Mouse (Mus musculus) hindbrain, embryonic 13.5 days (tissue): ENCODE measurements at regions not wholly inside any gene's neighbourhood (a gene's known extent, or its start where the extent isn't known, plus 50 kb on each side); places are given as distances from the start of the nearest gene placed in this dataset.

Experiments used
- ATAC-seq: fragments of 200-750 bp; cut with Nextera tagmentation; 2 replicates; pipeline ENCODE4 v1.8.0; 2017; ENCODE audit warnings: moderate TSS enrichment; ENCODE audit not compliant: low FRiP score
- H3K27ac ChIP-seq: fragments of 300-500 bp; sonication (generic); 2 replicates; pipeline ENCODE4 v1.5.1; 2015; ENCODE audit warnings: inconsistent platforms, mild to moderate bottlenecking, moderate library complexity
- H3K27me3 ChIP-seq: fragments of 300-500 bp; sonication (generic); 2 replicates; pipeline ENCODE4 v1.6.1; 2015; ENCODE audit warnings: mild to moderate bottlenecking, inconsistent platforms
- H3K36me3 ChIP-seq: fragments of 300-500 bp; sonication (generic); 2 replicates; pipeline ENCODE4 v1.6.1; 2015; ENCODE audit warnings: mild to moderate bottlenecking, inconsistent platforms
- H3K4me1 ChIP-seq: fragments of 300-500 bp; sonication (generic); replicated peaks from 2 replicates; pipeline ENCODE4 v1.6.1; 2015; ENCODE audit warnings: inconsistent platforms
- H3K4me2 ChIP-seq: fragments of 300-500 bp; sonication (generic); 2 replicates; pipeline ENCODE4 v1.6.1; 2015; ENCODE audit warnings: inconsistent platforms, mild to moderate bottlenecking, moderate library complexity
- H3K4me3 ChIP-seq: fragments of 300-500 bp; sonication (generic); 2 replicates; pipeline ENCODE4 v1.5.1; 2015; ENCODE audit warnings: mild to moderate bottlenecking, inconsistent platforms
- H3K9ac ChIP-seq: fragments of 300-500 bp; sonication (generic); 2 replicates; pipeline ENCODE4 v1.6.1; 2015; ENCODE audit warnings: mild to moderate bottlenecking, inconsistent platforms
- H3K9me3 ChIP-seq: fragments of 300-500 bp; sonication (generic); 2 replicates; pipeline ENCODE4 v1.6.1; 2016; ENCODE audit warnings: inconsistent platforms
- whole genome bisulfite sequencing: fragments of 180-500 bp; shearing (Covaris S2); methylation state at CpG from one replicate; pipeline ENCODE4 v1.1.7; 2015; 5-methylcytosine and 5-hydroxymethylcytosine counted together

- Histone ChIP-seq H3K27me3 (no peaks in the 10 kb centered on the region), H3K9me3 (no peaks in the 10 kb centered on the region), H3K4me3 (no peak overlapping the region), H3K27ac (no peak overlapping the region), H3K9ac (no peak overlapping the region), H3K36me3 (no peaks in the 10 kb centered on the region), H3K4me1 (no peaks in the 10 kb centered on the region), H3K4me2 (no peak overlapping the region)
- ATAC-seq: no peak
- 38% methylated on average over 4 of the region's 4 CpGs for WGBS
These were observed 383.5 kb upstream of the Mef2c start for GRCm38 (mm10) chr13:83120343-83120742.

GRCm38 (mm10) chr13:83123596-83123995 is 380.2 kb upstream of the Mef2c start:
- Histone ChIP-seq H3K9ac (no peak overlapping the region), H3K27ac (no peak overlapping the region), H3K9me3 (no peaks in the 10 kb centered on the region), H3K4me1 (no peaks in the 10 kb centered on the region), H3K27me3 (no peaks in the 10 kb centered on the region), H3K36me3 (no peaks in the 10 kb centered on the region), H3K4me3 (no peak overlapping the region), H3K4me2 (no peak overlapping the region)
- ATAC-seq: no peak

GRCm38 (mm10) chr13:83124651-83125050 is 379.2 kb upstream of the Mef2c start:
- no peaks in the 10 kb centered on the region for H3K27me3 ChIP-seq
- H3K27ac ChIP-seq: no peak overlapping the region
- no peak overlapping the region for H3K9ac ChIP-seq
- no peaks in the 10 kb centered on the region for H3K9me3 ChIP-seq
- no peak for ATAC-seq
- H3K4me2 ChIP-seq: no peak overlapping the region
- H3K36me3 ChIP-seq: no peaks in the 10 kb centered on the region
- no peaks in the 10 kb centered on the region for H3K4me1 ChIP-seq
- H3K4me3 ChIP-seq: no peak overlapping the region
- 80% methylated on average over 2 of the region's 2 CpGs for WGBS

GRCm38 (mm10) chr13:83126438-83126837 is 377.4 kb upstream of the Mef2c start:
- Histone ChIP-seq H3K9ac (no peak overlapping the region), H3K27ac (no peak overlapping the region), H3K9me3 (no peaks in the 10 kb centered on the region), H3K4me1 (no peaks in the 10 kb centered on the region; the same call in 1 of the 2 replicates), H3K27me3 (0 out of 2 replicates have a peak, but pooled peaks cover 2% of the 10 kb centered on the region), H3K4me3 (no peak overlapping the region), H3K4me2 (no peak overlapping the region), H3K36me3 (no peaks in the 10 kb centered on the region)
- no peak for ATAC-seq
- 95% methylated on average over 2 of the region's 2 CpGs for WGBS

GRCm38 (mm10) chr13:83131129-83131981 is 372.5 kb upstream of the Mef2c start:
- Histone ChIP-seq H3K4me2 (no peak overlapping the region), H3K9me3 (no peaks in the 10 kb centered on the region), H3K4me1 (no peaks in the 10 kb centered on the region; the same call in 1 of the 2 replicates), H3K36me3 (no peaks in the 10 kb centered on the region), H3K4me3 (no peak overlapping the region), H3K27ac (no peak overlapping the region), H3K9ac (no peak overlapping the region), H3K27me3 (0 out of 2 replicates have a peak, but pooled peaks cover 2% of the 10 kb centered on the region)
- ATAC-seq: no peak
- WGBS: 25% methylated on average over 7 of the region's 7 CpGs

GRCm38 (mm10) chr13:83131982-83132354 is 371.9 kb upstream of the Mef2c start:
- Histone ChIP-seq H3K4me3 (no peak overlapping the region), H3K4me2 (no peak overlapping the region), H3K9ac (no peak overlapping the region), H3K9me3 (no peaks in the 10 kb centered on the region), H3K27me3 (0 out of 2 replicates have a peak, but pooled peaks cover 2% of the 10 kb centered on the region), H3K27ac (no peak overlapping the region), H3K36me3 (no peaks in the 10 kb centered on the region), H3K4me1 (no peaks in the 10 kb centered on the region; the same call in 1 of the 2 replicates)
- ATAC-seq: no peak
- WGBS: 56% methylated on average over 1 of the region's 1 CpGs

GRCm38 (mm10) chr13:83132671-83133638 is 370.9 kb upstream of the Mef2c start:
- no peaks in the 10 kb centered on the region for H3K36me3 ChIP-seq
- H3K4me1 ChIP-seq: no peaks in the 10 kb centered on the region; the same call in 1 of the 2 replicates
- no peak overlapping the region for H3K4me2 ChIP-seq
- no peaks in the 10 kb centered on the region for H3K9me3 ChIP-seq
- H3K27me3 ChIP-seq: 0 out of 2 replicates have a peak, but pooled peaks cover 2% of the 10 kb centered on the region
- no peak for ATAC-seq
- H3K9ac ChIP-seq: no peak overlapping the region
- 83% methylated on average over 7 of the region's 7 CpGs for WGBS
- H3K27ac ChIP-seq: no peak overlapping the region
- H3K4me3 ChIP-seq: no peak overlapping the region

GRCm38 (mm10) chr13:83143316-83143715 is 360.5 kb upstream of the Mef2c start:
- Histone ChIP-seq H3K36me3 (no peaks in the 10 kb centered on the region), H3K9me3 (no peaks in the 10 kb centered on the region), H3K4me2 (no peak overlapping the region), H3K9ac (no peak overlapping the region), H3K4me1 (no peaks in the 10 kb centered on the region), H3K4me3 (no peak overlapping the region), H3K27ac (no peak overlapping the region), H3K27me3 (no peaks in the 10 kb centered on the region)
- no peak for ATAC-seq
- 59% methylated on average over 3 of the region's 3 CpGs for WGBS

GRCm38 (mm10) chr13:83154626-83155124 is 349.2 kb upstream of the Mef2c start:
- ATAC-seq: no peak
- WGBS: 80% methylated on average over 1 of the region's 1 CpGs
- no peaks in the 10 kb centered on the region for H3K27me3 ChIP-seq
- no peaks in the 10 kb centered on the region for H3K4me1 ChIP-seq
- no peak overlapping the region for H3K9ac ChIP-seq
- H3K27ac ChIP-seq: no peak overlapping the region
- H3K9me3 ChIP-seq: no peaks in the 10 kb centered on the region
- no peaks in the 10 kb centered on the region for H3K36me3 ChIP-seq
- no peak overlapping the region for H3K4me2 ChIP-seq
- H3K4me3 ChIP-seq: no peak overlapping the region

GRCm38 (mm10) chr13:83159969-83160368 is 343.9 kb upstream of the Mef2c start:
- Histone ChIP-seq H3K4me3 (no peak overlapping the region), H3K27ac (no peak overlapping the region), H3K9me3 (no peaks in the 10 kb centered on the region), H3K27me3 (no peaks in the 10 kb centered on the region), H3K9ac (no peak overlapping the region), H3K36me3 (no peaks in the 10 kb centered on the region), H3K4me1 (no peaks in the 10 kb centered on the region), H3K4me2 (no peak overlapping the region)
- WGBS: 55% methylated on average over 2 of the region's 2 CpGs
- ATAC-seq: no peak

- no peak overlapping the region for H3K9ac ChIP-seq
- H3K27ac ChIP-seq: no peak overlapping the region
- 78% methylated on average over 4 of the region's 4 CpGs for WGBS
- H3K9me3 ChIP-seq: no peaks in the 10 kb centered on the region
- no peaks in the 10 kb centered on the region for H3K36me3 ChIP-seq
- no peaks in the 10 kb centered on the region for H3K27me3 ChIP-seq
- no peaks in the 10 kb centered on the region for H3K4me1 ChIP-seq
- ATAC-seq: no peak
- H3K4me2 ChIP-seq: no peak overlapping the region
- H3K4me3 ChIP-seq: no peak overlapping the region
These were observed 341.1 kb upstream of the Mef2c start for GRCm38 (mm10) chr13:83162761-83163160.

GRCm38 (mm10) chr13:83175086-83175485 is 328.7 kb upstream of the Mef2c start:
- ATAC-seq: no peak
- WGBS: 85% methylated on average over 2 of the region's 2 CpGs

More at GRCm38 (mm10) chr13:83175086-83175485, 328.7 kb upstream of the Mef2c start:
- H3K9me3 ChIP-seq: no peaks in the 10 kb centered on the region
- H3K4me3 ChIP-seq: no peak overlapping the region
- H3K4me1 ChIP-seq: no peaks in the 10 kb centered on the region
- H3K4me2 ChIP-seq: no peak overlapping the region
- no peak overlapping the region for H3K9ac ChIP-seq
- H3K27me3 ChIP-seq: no peaks in the 10 kb centered on the region
- no peaks in the 10 kb centered on the region for H3K36me3 ChIP-seq
- H3K27ac ChIP-seq: no peak overlapping the region
